13 mouse cellular contexts compared by ENCODE assay signal in the genomic region with DNA sequence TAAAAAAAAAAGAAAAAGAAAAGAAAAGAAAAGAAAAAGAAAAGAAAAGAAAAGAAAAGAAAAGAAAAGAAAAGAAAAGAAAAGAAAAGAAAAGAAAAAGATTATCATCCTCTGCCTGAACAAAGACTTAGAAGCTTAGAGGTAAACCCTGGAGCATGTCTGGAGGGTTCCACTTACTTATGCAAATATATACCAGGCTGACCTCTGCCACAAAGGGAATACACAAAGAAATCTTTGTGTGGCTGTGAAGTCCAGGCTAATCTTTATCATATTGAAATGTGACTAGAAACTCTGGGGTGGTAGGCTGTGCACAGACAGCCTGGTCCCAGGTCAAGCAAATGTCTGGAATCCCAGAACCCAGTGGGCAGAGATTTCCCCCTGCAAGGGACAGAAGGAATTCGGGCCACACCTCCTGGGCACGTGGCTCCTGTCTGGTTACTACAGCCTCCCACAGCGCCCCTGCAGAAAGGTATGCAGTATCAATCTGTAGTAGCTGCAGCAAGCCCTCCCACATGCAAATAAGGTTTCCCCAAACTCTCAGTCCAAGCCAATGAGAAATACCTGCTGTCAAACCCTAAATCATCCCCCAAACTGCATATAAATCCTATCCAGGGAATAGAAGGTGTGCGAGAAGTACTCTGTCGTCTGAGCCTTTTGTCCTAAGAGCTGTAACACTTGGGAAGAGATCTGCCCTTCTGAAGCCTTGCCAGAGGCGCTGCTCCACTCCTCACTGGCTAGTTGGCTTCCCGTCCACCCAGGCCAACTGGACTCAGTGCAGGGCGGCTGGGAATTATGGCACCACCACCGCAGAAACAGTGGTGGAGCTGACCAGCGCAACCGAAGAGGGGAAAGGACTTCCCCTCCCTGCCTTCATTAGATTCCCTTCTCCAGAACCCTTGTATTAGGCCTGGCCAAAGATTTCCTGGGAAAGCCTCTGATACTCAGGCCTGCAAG.
A peak's percentile ranks its signal among the peaks of the same experiment; 100 is the strongest.
DNase-seq lines count a peak whose midpoint lies in the region; ATAC-seq and TF ChIP-seq lines count a peak whose summit lies in the region.
"Had no signal": no experiment of that assay in that cellular context is flagged by ENCODE, and none has a peak within 500 bp of the region (broad histone marks: within the 10 kb centered on the region; RNA-seq: fewer than 3 reads in every experiment).

No protein-coding gene starts in this region.

- no peak overlapping the region for H3K27ac ChIP-seq in cerebellum, adult 2 months (ENCODE audit: insufficient read depth, low read length)
- H3K27ac ChIP-seq in lung, embryonic 14.5 days (ENCODE audit: low read depth): no peak overlapping the region
- no peak overlapping the region for H3K27ac ChIP-seq in midbrain, embryonic 13.5 days
- no peak overlapping the region for H3K27ac ChIP-seq in layer of hippocampus, adult 2 months
- H3K27ac ChIP-seq: kidney, postnatal 0 days had no signal

- H3K9me3 ChIP-seq in lung, embryonic 14.5 days (ENCODE audit: low read depth, low read length): no peaks in the 10 kb centered on the region
- no peaks in the 10 kb centered on the region for H3K9me3 ChIP-seq in midbrain, embryonic 13.5 days

- H3K4me1 ChIP-seq in cerebellum, adult 2 months (ENCODE audit: control insufficient read depth, insufficient read depth, low read length): no peaks in the 10 kb centered on the region
- H3K4me1 ChIP-seq in lung, embryonic 14.5 days (ENCODE audit: insufficient read depth): no peaks in the 10 kb centered on the region
- 0 out of 2 replicates have a peak, but pooled peaks cover 8% of the 10 kb centered on the region for H3K4me1 ChIP-seq in midbrain, embryonic 13.5 days (replicated peaks)

- no peaks in the 10 kb centered on the region for H3K27me3 ChIP-seq in cerebellum, adult 2 months (ENCODE audit: control insufficient read depth, insufficient read depth, low read length)
- no peaks in the 10 kb centered on the region for H3K27me3 ChIP-seq in lung, embryonic 14.5 days (ENCODE audit: insufficient read depth, low read length)
- no peaks in the 10 kb centered on the region for H3K27me3 ChIP-seq in midbrain, embryonic 13.5 days

- peak; percentile 58 for ATAC-seq in lung, embryonic 14.5 days (ENCODE audit: insufficient read depth)
- ATAC-seq in midbrain, embryonic 13.5 days: peak; percentile 83

- no peak overlapping the region for H3K4me2 ChIP-seq in lung, embryonic 14.5 days
- no peak overlapping the region for H3K4me2 ChIP-seq in midbrain, embryonic 13.5 days (replicated peaks)

- no peak overlapping the region for H3K4me3 ChIP-seq in cerebellum, adult 2 months (replicated peaks; ENCODE audit: insufficient read depth, low read depth, low read length)
- no peak overlapping the region for H3K4me3 ChIP-seq in lung, embryonic 14.5 days (ENCODE audit: low read depth, low read length)
- H3K4me3 ChIP-seq in midbrain, embryonic 13.5 days (replicated peaks): no peak overlapping the region
- no peak overlapping the region for H3K4me3 ChIP-seq in layer of hippocampus, adult 2 months

- TF ChIP-seq POLR2A in cerebellum, adult 2 months (IDR thresholded peaks at IDR 0.05; ENCODE audit: borderline replicate concordance, insufficient read depth, low read length): no peak

- no peak for TF ChIP-seq CTCF in cerebellum, adult 2 months (IDR thresholded peaks at IDR 0.05; ENCODE audit: borderline replicate concordance, insufficient read depth, low read depth, low read length)
- TF ChIP-seq CTCF in lung, embryonic 14.5 days (IDR thresholded peaks at IDR 0.05; ENCODE audit: low read depth): no peak
- no peak for TF ChIP-seq CTCF in layer of hippocampus, adult 2 months (conservative IDR thresholded peaks at IDR 0.05)

- H3K9ac ChIP-seq in lung, embryonic 14.5 days: no peak overlapping the region
- no peak overlapping the region for H3K9ac ChIP-seq in midbrain, embryonic 13.5 days (replicated peaks)

- WGBS in cerebellum, adult 2 months: 40% methylated on average over 11 of the region's 11 CpGs
- 57% methylated on average over 11 of the region's 11 CpGs for WGBS in lung, embryonic 14.5 days
- WGBS in midbrain, embryonic 13.5 days: 37% methylated on average over 11 of the region's 11 CpGs

- peak; percentile 10 to 15 for DNase-seq in cerebellum, postnatal 14 days
- DNase-seq in cerebellum, adult 2 months: no peak
- peak; percentile 10 for DNase-seq in lung, embryonic 14.5 days
- no peak for DNase-seq in lung, postnatal 14 days
- DNase-seq in embryo, embryonic 10 days (ENCODE audit: low spot score): peak; percentile 43
- DNase-seq in layer of hippocampus, adult 2 months (ENCODE audit: low spot score in 2 of 2): no peak
- DNase-seq in lung, adult 18-20 months: no peak
- DNase-seq: adrenal gland, postnatal 36 days; cerebellum, adult 18-20 months; gastrocnemius, postnatal 14 days; liver had no signal

- H3K36me3 ChIP-seq in lung, embryonic 14.5 days (ENCODE audit: insufficient read depth): no peaks in the 10 kb centered on the region
- H3K36me3 ChIP-seq in midbrain, embryonic 13.5 days: no peaks in the 10 kb centered on the region

Comparison
In these comparisons a context has a peak if more than half of its experiments do, and no peak if none do; other contexts are left out.
1. DNase-seq: peak in cerebellum, postnatal 14 days (2 of 2), lung, embryonic 14.5 days (single experiment) and embryo, embryonic 10 days (single experiment); none in cerebellum, adult 2 months (0 of 2), lung, postnatal 14 days (single experiment), layer of hippocampus, adult 2 months (0 of 2) and lung, adult 18-20 months (0 of 2).